ENCODE assay signal across 9 mouse cellular contexts in genomic region chr3:92150631-92151277, GRCm38 (mm10). TPM values are rescaled to one million over a fixed set of nuclear protein-coding genes. Genes with fewer than 3 reads are reported as not detected.
DNase-seq lines count a peak whose midpoint lies in the region; ATAC-seq and TF ChIP-seq lines count a peak whose summit lies in the region.
"Had no signal": no experiment of that assay in that cellular context is flagged by ENCODE, and none has a peak within 500 bp of the region (broad histone marks: within the 10 kb centered on the region; RNA-seq: fewer than 3 reads in every experiment).

No protein-coding gene starts in this region.

- WGBS in liver, embryonic 12.5 days (ENCODE audit: insufficient replicate concordance): 19% methylated on average over 8 of the region's 8 CpGs
- WGBS in kidney, adult 2 months: 21% methylated on average over 8 of the region's 8 CpGs
- 26% methylated on average over 8 of the region's 8 CpGs for WGBS in midbrain, embryonic 16.5 days

- H3K9ac ChIP-seq in liver, embryonic 12.5 days: no peak overlapping the region
- H3K9ac ChIP-seq in midbrain, embryonic 16.5 days (ENCODE audit: low read depth, low read length): no peak overlapping the region
- H3K9ac ChIP-seq: embryonic facial prominence, embryonic 13.5 days had no signal

- intact Hi-C loops in left cerebral cortex, postnatal 4 days (cut with DNase I): loop anchor here (5.0 to 10.0 kb wide), 3 partner anchors 362 to 874 kb away; no protein-coding TSS in a partner anchor

- no peak for ATAC-seq in liver, embryonic 12.5 days
- ATAC-seq in midbrain, embryonic 16.5 days: peak; percentile 98

- no peak overlapping the region for H3K27ac ChIP-seq in liver, embryonic 12.5 days
- H3K27ac ChIP-seq in kidney, adult 2 months (ENCODE audit: insufficient read depth, low read depth, low read length): no peak overlapping the region
- no peak overlapping the region for H3K27ac ChIP-seq in midbrain, embryonic 16.5 days (ENCODE audit: low read length)
- H3K27ac ChIP-seq: embryonic facial prominence, embryonic 13.5 days had no signal

- no peak for TF ChIP-seq POLR2A in kidney, adult 2 months (IDR thresholded peaks at IDR 0.05; ENCODE audit: low read depth, low read length)

- no peak overlapping the region for H3K4me3 ChIP-seq in liver, embryonic 12.5 days
- H3K4me3 ChIP-seq in kidney, adult 2 months (ENCODE audit: insufficient read depth, low read depth, low read length): no peak overlapping the region
- H3K4me3 ChIP-seq in midbrain, embryonic 16.5 days (ENCODE audit: low read depth, low read length): no peak overlapping the region
- H3K4me3 ChIP-seq: embryonic facial prominence, embryonic 13.5 days had no signal

- TF ChIP-seq CTCF in kidney, adult 2 months (conservative IDR thresholded peaks at IDR 0.05; ENCODE audit: insufficient read depth, insufficient read length, low read depth, low read length): peak; percentile 46; the same call in 1 of the 2 replicates

- peak; percentile 5 for DNase-seq in liver
- DNase-seq in c-Kit-positive CD71-negative TER-119-negative erythroid progenitor cells, embryonic 14.5 days (ENCODE audit: low read depth): peak; percentile 40
- peak; percentile 59 for DNase-seq in forelimb bud, embryonic 11.5 days (ENCODE audit: low read depth, low spot score)
- DNase-seq in kidney, adult 2 months: peak; percentile 56
- peak; percentile 15 for DNase-seq in left cerebral cortex, postnatal 4 days
- no peak for DNase-seq in spleen, postnatal 36 days (ENCODE audit: low spot score in 2 of 2)

- H3K27me3 ChIP-seq in liver, embryonic 12.5 days (replicated peaks): no peaks in the 10 kb centered on the region
- H3K27me3 ChIP-seq in kidney, adult 2 months (replicated peaks; ENCODE audit: control insufficient read depth, insufficient read depth, low read length): no peaks in the 10 kb centered on the region
- no peaks in the 10 kb centered on the region for H3K27me3 ChIP-seq in midbrain, embryonic 16.5 days (ENCODE audit: control insufficient read depth, insufficient read depth, low read depth, low read length)
- H3K27me3 ChIP-seq: embryonic facial prominence, embryonic 13.5 days had no signal

- no peaks in the 10 kb centered on the region for H3K4me1 ChIP-seq in liver, embryonic 12.5 days
- H3K4me1 ChIP-seq in kidney, adult 2 months (ENCODE audit: control insufficient read depth, insufficient read depth, low read length): no peaks in the 10 kb centered on the region
- no peaks in the 10 kb centered on the region for H3K4me1 ChIP-seq in midbrain, embryonic 16.5 days (ENCODE audit: control insufficient read depth, insufficient read depth, low read length)
- H3K4me1 ChIP-seq: embryonic facial prominence, embryonic 13.5 days had no signal

- no peaks in the 10 kb centered on the region for H3K9me3 ChIP-seq in liver, embryonic 12.5 days (replicated peaks)
- no peaks in the 10 kb centered on the region for H3K9me3 ChIP-seq in midbrain, embryonic 16.5 days (replicated peaks; ENCODE audit: control insufficient read depth, low read length, poor library complexity, severe bottlenecking)
- H3K9me3 ChIP-seq: embryonic facial prominence, embryonic 13.5 days had no signal

- no peaks in the 10 kb centered on the region for H3K36me3 ChIP-seq in liver, embryonic 12.5 days
- no peaks in the 10 kb centered on the region for H3K36me3 ChIP-seq in kidney, adult 2 months (ENCODE audit: control insufficient read depth, insufficient read depth, low read length)
- no peaks in the 10 kb centered on the region for H3K36me3 ChIP-seq in midbrain, embryonic 16.5 days (ENCODE audit: control insufficient read depth, insufficient read depth, low read length)
- H3K36me3 ChIP-seq: embryonic facial prominence, embryonic 13.5 days had no signal

- H3K4me2 ChIP-seq in liver, embryonic 12.5 days: no peak overlapping the region
- H3K4me2 ChIP-seq in midbrain, embryonic 16.5 days (ENCODE audit: low read length): no peak overlapping the region
- H3K4me2 ChIP-seq: embryonic facial prominence, embryonic 13.5 days had no signal

RNA-seq across cellular contexts. Expression of gene Lelp1, which starts 8.2 kb away (rescaled TPM):
- polyA plus RNA-seq in liver, embryonic 12.5 days (2016; fragmentation: Nextera tagmentation; extraction: Ambion mirVana): not detected in 2 replicates
- 0.15 TPM in 1 of 2 replicates, not detected in the other for polyA plus RNA-seq in kidney, adult 2 months (2012; rRNA removed)
- total RNA-seq in left cerebral cortex, postnatal 4 days (2021): not detected
- polyA plus RNA-seq in midbrain, embryonic 16.5 days (2015; fragmentation: Nextera tagmentation; extraction: Ambion mirVana): not detected in 2 replicates
- polyA plus RNA-seq: embryonic facial prominence, embryonic 13.5 days had no signal

RNA-seq across cellular contexts. Expression of gene Prr9, which starts 27.0 kb away (rescaled TPM):
- not detected in 2 replicates for polyA plus RNA-seq in liver, embryonic 12.5 days (2016; fragmentation: Nextera tagmentation; extraction: Ambion mirVana)
- not detected in 2 replicates for polyA plus RNA-seq in kidney, adult 2 months (2012; rRNA removed)
- not detected for total RNA-seq in left cerebral cortex, postnatal 4 days (2021)
- polyA plus RNA-seq in midbrain, embryonic 16.5 days (2015; fragmentation: Nextera tagmentation; extraction: Ambion mirVana): not detected in 2 replicates
- polyA plus RNA-seq: embryonic facial prominence, embryonic 13.5 days had no signal

Comparison
In these comparisons a context has a peak if more than half of its experiments do, and no peak if none do; other contexts are left out.
1. DNase-seq: peak in liver (single experiment), c-Kit-positive CD71-negative TER-119-negative erythroid progenitor cells, embryonic 14.5 days (single experiment), forelimb bud, embryonic 11.5 days (single experiment), kidney, adult 2 months (single experiment) and left cerebral cortex, postnatal 4 days (single experiment); none in spleen, postnatal 36 days (0 of 2).